Mouse (Mus musculus): ENCODE measurements around the gene Mipol1.
"Not testable (repeated sequence)": the region's sequence is repeated elsewhere in the genome, so short reads cannot be mapped to it uniquely, and the experiment has no call there.

Mipol1 gene

DNA sequence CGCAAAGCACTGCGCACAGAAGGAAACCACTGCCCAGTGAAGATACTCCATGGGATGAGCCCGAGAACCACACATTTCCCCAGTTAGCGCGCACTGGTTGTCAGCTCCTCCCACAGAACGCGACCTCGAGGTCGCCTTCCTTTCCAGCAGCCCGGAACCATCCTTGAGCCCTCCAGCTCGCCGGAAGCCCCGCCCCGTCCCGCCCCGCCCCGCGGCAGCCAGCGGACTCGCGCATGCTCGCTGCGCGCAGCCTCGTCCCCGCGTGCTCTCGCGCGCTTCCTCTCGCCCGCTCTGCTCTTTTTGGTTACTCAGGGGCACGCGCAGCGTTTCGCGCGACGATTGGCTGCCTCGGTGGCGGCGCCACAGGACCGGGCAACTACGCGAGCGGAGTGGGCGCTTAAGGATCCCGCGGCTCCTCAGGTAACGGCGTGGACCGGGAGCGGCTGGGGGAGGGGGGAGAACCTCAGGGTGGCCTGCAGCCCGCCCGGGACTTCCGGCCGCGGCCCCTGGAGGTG lies at the start of gene Mipol1, which contains the start of gene Prps1l3:
Gene Mipol1, plus strand, starts transcription at position 236 of the 515 bp plus-strand sequence.
Gene Prps1l3, plus strand, starts transcription at position 221 of the 515 bp plus-strand sequence.
- peak; percentile 95 for ATAC-seq (ENCODE audit: insufficient number of reproducible peaks, low FRiP score, low TSS enrichment)

DNA sequence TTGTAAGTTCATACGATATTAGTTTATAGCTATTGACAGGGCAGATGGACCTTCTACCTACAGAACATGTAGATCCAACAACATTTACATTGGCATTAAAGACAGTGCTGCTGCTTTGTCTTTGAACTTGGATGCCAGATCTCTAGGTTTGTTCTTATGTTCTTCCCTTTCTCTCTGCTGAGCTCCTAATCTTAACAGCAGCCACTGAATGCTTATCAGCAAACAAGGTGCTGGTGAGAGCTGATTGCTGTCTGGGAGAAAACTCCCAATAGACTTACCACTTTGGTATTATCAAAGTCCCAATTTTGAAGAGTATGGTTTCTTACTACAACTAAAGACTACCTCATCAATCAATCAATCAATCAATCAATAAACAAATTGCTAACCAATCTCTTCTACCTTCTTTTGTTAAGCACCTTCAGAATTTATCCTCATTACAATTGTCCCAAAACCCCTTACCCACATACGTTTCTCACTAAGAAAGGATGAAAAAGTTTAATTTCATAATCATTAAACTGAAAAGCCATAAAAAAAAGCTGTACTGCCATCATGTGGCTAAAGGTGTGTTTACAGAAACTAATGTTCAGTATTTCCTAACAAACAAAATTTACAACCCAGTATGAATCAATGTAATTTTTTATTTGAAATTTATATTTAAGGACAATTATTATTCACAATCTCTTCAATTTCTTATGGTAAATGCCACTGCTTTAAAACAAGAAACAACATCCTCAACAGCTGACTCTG lies 45.7 kb upstream of the Mipol1 start:
- ATAC-seq (ENCODE audit: insufficient number of reproducible peaks, low FRiP score, low TSS enrichment): no peak

DNA sequence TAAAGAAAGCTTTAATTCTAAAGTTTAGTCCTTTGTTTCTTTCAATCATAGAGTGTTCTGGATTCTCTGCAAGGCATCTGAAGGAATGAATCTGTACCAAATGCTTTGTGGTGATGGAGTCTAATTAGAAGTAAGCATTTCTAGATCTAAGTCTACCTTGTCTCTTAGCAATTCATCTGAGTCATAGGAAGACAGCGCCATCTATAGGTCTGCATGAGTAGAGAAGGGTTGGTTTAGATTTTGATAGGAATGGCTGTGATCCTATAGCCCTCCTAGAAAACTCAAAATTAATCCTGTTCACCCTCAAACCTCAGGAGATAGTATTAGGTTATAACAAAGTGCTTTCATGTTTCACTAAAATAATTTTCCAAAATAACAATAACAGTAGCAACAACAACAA lies 44.8 kb upstream of the Mipol1 start:
- no peak for ATAC-seq (ENCODE audit: insufficient number of reproducible peaks, low FRiP score, low TSS enrichment)

DNA sequence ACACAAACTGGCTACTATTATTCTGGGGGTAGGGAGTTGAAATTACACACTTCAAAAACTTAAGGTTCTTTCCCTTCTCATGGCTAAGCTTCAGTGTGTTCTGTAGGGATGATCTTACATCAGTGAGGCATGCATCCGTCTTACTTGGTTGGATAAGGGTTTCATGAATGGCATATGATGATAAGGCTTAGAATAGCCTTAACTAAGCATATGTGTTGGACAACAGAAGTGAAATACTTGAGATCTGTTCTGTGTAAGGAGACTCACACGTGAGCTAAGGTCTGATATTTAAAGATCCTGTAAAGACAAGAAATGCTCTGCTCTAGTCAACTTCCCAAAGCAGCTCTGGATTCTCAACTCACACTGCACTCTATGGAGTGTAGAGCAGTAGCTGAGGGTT lies 44.1 kb upstream of the Mipol1 start:
- ATAC-seq (ENCODE audit: insufficient number of reproducible peaks, low FRiP score, low TSS enrichment): no peak

DNA sequence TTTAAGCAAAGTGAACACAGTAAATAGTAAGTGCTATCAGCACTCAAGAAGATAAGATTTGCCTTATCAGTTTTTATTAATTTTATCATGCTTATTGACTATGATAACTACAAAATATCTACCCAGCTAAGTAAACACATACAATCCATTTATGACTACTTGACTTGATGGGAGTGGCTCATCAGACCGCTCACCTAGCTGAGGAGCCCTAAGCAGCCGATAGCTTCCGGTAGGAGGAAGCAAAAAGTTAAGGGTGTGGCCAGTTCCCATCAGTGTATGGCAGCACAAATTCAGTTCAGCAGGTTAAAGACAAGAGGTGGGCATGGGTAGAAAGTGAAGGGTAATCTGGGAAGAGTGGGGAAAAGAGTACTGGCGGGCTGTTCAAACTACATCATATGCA lies 43.2 kb upstream of the Mipol1 start:
- ATAC-seq (ENCODE audit: insufficient number of reproducible peaks, low FRiP score, low TSS enrichment): no peak

DNA sequence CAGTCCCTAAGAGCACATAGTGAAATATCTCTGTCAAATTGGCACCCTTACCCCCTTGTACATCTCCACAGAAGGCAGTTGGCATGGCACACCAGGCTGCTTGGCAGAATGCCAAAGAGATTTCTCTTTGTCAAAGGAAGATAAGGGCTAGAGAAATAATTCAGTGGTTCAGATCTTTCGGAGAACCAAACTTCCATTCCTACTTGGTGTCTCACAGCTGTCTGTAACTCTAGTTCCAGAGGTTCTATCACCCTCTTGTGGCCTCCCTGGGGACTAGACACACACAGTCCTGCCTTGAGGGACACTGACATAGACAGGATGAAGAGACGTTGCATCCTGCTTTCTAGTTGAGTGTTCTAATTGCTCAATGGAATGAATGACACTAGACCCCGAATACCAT lies 35.6 kb upstream of the Mipol1 start:
- ATAC-seq (ENCODE audit: insufficient number of reproducible peaks, low FRiP score, low TSS enrichment): no peak

DNA sequence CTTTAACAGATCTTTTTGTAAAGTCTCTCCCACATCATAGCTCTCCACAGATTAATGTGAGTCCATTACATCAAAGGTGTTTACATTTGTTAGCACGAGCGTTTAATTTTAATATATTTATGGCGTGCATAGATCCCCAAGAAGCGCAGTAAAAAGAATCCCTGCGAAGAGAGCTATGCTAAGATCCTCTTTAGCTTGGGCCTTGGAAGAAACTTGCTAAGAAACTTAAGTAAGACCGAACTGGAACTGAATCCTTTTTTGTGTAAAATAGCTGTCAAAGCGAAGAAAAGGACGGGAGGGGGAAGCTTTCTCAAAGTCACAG lies 34.0 kb upstream of the Mipol1 start:
- no peak for ATAC-seq (ENCODE audit: insufficient number of reproducible peaks, low FRiP score, low TSS enrichment)

DNA sequence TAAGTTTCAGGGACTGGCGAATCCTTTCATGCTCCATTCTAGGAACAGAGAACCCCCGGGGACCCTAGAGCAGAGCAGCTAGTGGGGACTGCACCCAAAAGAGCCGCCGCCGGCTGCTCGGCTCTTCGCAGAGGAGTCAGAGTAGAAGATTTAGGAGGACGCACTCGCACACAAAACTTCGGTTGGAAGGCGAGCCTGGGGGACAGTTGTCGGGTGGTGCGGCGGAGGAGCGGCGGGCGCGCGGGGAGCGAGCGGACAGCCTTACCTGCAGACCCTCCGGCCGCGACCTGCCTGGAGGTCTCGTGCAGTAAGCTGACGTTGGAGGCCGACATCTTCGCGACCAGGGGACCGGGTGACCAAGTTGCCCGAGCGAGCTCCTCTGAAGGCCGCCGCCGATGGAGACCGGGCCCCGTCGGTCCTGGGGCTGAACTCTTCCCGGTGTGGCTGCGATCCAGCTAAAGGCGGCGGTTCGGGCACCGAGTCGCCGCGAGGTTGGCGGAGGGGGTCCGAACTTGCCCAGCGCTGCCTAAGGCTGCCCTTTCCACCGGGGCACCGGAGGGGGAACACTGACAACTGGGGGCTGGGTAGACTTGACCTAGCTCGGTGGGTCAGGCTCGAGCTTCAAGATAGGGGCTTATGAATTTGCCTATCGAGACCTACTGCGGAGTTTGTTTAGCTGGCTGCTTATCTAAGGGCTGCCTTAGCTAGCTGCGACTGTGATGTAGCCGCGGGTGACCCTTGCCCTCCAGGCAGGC lies 33.4 kb upstream of the Mipol1 start:
- 0 out of 2 replicates have a peak, but pooled peaks have one; percentile 49 for ATAC-seq (ENCODE audit: insufficient number of reproducible peaks, low FRiP score, low TSS enrichment)

DNA sequence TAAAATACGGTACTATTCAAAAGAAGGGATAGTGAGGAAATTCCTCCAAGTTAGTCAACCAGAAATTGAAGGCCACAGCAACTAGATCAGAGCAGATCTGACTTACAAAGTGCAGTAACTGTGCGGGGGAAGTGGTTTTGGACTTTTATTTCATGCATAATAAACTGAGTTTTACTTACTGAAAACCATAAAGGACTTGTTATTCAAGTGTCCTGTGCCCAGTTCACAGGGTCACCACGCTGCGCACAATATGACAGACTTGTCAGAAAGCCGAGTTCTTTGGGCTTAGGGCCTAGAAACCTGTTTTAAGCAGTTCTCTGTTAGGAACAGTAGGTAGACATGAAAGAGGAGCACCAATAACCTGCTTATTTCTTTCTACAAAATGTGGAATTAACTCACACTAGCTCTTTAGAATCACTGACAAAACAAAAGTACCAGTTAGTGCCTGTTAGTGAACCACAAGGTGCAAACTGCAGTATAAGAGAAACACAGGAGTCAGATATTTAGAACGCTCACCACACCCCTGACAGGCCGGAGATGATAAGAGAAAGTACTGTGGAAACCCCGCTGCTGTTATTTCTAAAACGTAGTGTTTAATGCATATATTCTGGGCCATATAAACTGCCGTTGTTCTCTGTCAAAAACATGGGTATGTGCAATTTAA lies 32.7 kb upstream of the Mipol1 start, which contains the start of gene Slc25a21:
Gene Slc25a21, minus strand, starts transcription at position 110 of the 664 bp plus-strand sequence.
- ATAC-seq (ENCODE audit: insufficient number of reproducible peaks, low FRiP score, low TSS enrichment): no peak

DNA sequence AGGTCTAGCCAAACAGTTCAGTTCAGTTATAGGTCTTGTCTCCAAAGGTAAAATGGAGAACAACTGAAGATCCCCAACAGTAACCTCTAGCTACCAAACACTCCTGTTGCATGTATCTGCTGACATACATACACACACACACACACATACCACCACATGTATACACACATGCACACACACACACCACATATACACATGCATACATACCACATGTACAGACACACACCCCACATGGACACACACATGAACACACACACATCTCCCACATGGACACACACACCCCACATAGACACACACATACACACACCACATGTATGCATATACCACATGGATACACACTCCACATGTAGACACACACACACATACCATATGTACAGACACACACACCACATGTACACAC lies 32.0 kb upstream of the Mipol1 start:
- no peak for ATAC-seq (ENCODE audit: insufficient number of reproducible peaks, low FRiP score, low TSS enrichment)

DNA sequence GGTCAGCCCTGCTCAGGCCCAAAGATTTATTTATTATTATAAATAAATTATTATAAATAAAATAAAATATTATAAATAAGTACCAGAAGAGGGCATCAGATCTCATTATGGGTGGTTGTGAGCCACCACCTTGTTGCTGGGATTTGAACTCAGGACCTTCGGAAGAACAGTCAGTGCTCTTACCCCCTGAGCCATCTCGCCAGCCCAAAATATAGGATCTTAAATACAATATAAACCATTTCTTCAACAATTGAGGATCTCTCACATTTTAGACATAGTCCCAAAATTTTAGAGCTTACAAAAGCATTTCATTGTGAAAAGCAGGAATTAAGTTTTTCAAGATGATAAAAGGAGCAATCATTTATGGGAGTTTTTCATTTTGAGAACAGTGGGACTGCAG lies 30.8 kb upstream of the Mipol1 start:
- no peak for ATAC-seq (ENCODE audit: insufficient number of reproducible peaks, low FRiP score, low TSS enrichment)

DNA sequence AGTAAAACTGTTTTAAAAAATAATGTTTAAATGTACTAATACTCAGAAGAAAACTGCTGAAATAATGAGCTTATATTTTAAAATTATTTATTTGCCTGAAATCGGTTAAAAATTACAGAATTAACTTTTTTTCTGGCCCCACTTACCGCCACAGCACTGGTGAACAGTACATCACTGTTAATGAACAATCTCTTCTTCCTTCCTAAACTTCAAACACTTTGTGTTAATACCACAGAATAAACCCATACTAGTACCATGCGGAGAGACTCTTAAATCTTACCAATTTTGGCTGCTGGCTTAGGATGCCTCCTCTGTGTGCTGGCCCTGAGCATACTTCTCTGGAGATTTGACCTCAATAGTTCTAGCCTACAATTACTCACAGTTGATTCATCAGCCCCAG lies 28.3 kb upstream of the Mipol1 start:
- ATAC-seq (ENCODE audit: insufficient number of reproducible peaks, low FRiP score, low TSS enrichment): no peak

DNA sequence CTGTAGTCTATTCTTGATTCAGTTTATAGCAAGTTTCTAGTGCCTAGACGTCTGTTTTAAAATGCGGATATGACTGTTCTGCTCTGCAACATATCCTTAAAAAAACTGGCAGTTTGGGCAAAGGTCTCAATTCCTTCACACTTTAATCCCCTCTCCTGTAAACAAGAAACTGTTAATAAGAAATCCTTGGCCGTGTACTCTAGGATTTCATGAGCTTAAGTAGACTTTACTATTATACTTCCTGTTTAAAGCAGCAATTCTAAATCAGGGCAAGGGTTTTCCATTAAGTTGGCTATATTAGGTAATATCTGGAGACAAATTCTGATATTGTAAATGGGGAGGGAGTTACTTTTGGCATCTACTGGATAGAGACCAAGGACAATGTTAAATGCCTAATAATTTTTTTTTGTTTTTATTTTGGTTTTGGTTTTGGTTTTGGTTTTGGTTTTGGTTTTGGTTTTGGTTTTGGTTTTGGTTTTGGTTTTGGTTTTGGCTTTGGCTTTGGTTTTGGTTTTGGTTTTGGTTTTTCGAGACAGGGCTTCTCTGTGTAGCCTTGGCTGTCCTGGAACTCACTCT lies 25.9 kb upstream of the Mipol1 start:
- no peak for ATAC-seq (ENCODE audit: insufficient number of reproducible peaks, low FRiP score, low TSS enrichment)

DNA sequence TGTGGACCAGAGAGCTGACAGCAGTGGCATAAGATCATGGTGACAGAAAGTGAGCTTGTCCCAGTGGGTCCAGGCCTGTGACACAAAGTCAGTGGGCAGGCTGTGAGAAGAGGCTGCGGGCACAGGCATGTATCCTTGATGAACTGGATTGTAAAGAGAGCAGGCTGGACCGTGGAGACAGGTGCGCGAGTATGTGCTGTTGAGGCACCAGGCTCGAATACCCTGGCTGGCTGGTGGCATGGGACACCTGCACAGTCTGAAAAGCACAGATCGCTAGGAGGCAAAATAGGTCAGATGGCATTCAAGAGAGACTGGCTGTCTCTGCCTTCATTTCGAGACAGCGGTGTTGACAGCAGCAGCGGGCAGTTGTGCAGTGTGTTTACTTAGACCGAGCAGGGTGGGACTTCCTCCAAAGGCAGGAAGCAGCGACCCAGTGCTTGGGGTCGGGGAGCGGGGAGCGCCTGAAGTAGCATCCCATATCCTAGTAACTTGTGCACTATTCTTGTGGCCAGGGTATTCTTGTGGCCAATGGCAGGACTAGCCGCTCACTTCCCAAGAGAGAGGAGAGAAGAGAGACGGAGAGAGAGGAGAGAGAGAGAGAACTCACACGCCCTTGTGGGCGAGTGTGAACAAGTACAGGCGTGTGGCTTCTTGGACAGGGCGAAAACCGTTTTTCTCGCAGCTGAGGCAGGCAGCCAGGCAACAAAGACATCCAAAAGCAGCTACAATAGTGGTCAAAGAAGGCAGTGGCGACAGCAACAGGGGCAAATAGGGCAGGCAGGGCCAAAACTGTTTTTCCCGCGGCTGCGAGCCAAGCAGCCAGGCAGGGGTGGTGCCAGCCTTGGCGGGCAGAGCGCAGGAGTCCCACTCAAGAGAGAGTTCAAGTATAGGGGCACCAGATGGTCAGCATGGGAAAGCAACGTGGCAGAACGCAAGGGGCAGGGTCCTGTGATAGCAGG lies 18.6 kb upstream of the Mipol1 start:
- ATAC-seq (ENCODE audit: insufficient number of reproducible peaks, low FRiP score, low TSS enrichment): peak; percentile 65

DNA sequence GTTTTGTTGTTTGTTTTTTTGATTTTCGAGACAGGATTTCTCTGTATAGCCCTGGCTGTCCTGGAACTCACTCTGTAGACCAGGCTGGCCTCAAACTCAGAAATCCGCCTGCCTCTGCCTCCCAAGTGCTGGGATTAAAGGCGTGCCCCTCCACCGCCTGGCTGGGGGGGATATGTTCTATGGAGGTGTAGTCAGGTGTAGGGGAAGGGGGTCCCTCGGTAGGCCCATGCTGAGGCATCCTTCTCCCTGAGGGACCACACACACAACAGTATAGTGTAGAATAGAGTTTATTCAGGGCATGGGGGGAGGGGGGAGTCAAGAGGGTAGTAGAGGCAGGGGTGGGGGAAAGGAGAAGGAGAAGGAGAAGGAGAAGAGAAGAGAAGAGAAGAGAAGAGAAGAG lies 17.8 kb upstream of the Mipol1 start:
- not testable (repeated sequence) for ATAC-seq (ENCODE audit: insufficient number of reproducible peaks, low FRiP score, low TSS enrichment)

DNA sequence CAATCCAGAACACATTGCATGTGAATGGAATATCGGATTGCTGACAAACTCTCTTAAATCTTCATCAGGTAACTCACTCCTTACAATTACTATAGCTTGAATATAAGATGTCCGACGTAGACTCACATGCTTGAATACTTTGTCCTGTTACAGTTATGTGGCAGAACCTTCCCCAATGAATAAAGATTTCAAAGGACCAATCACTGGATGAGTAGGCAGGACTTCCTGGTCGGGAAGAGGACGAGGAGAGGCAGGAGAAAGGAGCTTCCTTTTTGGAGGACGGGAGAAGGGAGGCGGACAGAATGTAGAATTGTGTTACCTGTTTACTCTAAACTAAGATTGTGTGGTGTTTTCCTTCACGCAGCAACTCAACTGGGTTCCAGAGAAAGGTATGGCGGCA lies 3.8 kb upstream of the Mipol1 start:
- ATAC-seq (ENCODE audit: insufficient number of reproducible peaks, low FRiP score, low TSS enrichment): no peak

DNA sequence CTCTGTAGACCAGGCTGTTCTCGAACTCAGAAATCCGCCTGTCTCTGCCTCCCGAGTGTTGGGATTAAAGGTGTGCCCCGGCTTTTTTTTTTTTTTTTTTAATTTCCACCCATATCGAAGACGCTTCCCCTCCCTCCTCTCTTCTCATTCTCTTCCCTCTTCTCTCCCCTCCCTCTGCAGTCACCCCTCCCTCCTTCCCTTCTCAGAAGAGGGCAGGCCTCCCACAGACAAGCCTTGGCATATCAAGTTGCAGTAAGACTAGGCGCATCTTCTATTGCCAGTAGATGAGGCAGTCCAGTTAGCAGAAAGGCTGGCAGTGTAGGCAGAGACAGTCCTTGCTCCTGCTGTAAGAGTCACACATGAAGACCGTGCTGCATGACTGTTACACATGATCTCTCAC lies 2.5 kb upstream of the Mipol1 start:
- ATAC-seq (ENCODE audit: insufficient number of reproducible peaks, low FRiP score, low TSS enrichment): no peak

DNA sequence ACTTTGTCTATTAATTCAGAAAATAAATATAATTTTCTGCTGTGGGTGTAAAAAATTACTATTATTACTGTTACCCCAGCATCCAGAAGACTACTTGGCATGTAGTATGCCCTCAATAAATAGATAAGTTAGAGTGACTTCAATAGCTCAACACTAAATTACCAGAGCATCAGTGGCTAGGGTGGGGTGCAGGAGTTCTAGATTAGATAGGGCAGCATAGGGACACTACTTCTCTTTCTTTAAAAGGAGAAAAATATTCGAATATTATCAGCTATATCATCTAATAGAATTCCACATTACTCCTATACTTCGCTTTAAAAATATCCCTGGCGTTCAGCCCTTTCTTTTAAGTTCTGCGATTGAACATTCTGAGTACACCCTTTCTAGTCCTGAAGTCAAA lies 524 bp upstream of the Mipol1 start:
- no peak for ATAC-seq (ENCODE audit: insufficient number of reproducible peaks, low FRiP score, low TSS enrichment)

DNA sequence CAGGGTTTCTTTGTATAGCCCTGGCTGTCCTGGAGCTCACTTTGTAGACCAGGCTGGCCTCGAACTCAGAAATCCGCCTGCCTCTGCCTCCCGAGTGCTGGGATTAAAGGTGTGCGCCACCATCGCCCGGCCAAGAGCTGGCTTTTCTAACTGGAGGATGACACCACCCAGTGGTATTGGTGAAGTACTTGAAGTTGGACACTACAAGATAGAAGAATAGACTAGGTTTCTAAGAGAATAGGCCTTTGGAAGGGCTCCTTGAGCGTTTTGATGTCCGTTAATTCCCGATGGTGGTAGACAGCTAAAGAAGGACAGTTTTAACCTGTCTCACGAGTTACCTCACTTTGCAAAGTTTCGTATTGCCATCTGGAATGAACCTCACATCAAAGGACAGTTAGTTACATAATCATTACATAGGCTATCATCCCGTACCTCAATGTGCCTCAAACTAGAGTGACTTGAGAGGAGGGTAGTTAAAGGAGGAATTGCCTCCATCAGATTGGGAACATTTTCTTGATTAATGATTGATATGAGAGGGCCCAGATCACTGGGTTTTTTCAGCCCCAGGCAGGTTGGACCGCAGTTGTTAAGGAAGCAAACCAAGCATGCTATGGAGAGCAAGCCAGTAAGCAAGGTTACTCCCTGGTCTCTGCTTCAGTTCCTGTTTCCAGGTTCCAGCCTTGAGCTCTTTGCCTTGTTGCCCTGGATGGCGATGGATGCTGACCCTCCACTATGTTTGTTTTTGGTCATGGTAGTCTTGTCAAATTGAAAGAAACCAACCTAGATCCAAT lies 1.1 kb downstream of the Mipol1 start:
- no peak for ATAC-seq (ENCODE audit: insufficient number of reproducible peaks, low FRiP score, low TSS enrichment)
